Mouse (Mus musculus) 416B (cell line): ENCODE data around the gene Zap70.

Experiments
- DNase-seq: peaks from one replicate; pipeline ENCODE4 v3.0.0; 2011; ENCODE audit warnings: low read depth

Gene Zap70

GRCm38 (mm10) chr1:36772198-36772934 is 10.8 kb downstream of the Zap70 start:
- no peak for DNase-seq

GRCm38 (mm10) chr1:36780793-36781192 is 19.2 kb downstream of the Zap70 start:
- no peak for DNase-seq

GRCm38 (mm10) chr1:36782476-36782875 is 20.9 kb downstream of the Zap70 start:
- DNase-seq = no peak

DNA sequence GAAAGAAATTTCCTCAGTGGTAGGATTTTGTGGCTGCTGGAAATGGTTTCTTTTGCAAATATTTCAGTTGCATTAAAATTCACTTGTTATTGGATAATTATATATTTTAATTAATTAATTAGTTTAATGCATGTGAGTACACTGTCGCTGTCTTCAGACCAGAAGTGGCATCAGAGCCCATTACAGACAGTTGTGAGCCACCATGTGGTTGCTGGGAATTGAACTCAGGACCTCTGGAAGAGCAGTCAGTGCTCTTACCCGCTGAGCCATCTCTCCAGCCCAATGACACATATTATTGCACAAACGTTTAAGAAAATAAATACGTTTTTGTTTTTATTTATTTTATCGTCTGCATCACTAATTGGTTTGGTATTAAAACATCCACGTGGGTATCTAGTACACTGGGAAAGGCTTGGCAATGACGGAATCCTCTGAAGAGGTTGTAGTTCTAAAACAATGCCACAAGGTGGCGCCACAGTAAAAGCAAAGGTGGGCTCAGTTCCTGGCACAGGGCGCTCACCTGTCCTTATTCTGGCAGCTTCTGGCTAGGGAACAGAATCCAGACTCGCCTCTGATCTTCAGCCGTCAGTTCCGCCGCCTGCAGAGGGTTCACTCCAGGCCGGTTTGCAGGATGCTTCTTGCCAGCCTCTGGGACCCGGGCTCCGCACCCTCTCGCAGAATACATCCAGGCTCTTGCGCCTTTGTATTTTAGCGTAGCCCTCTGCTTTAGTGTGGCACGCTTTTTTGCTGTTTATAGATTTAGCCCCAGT is 23.0 kb downstream of the Zap70 start:
- peak; percentile 59 for DNase-seq

GRCm38 (mm10) chr1:36785238-36785641 is 23.6 kb downstream of the Zap70 start:
- DNase-seq = no peak

DNA sequence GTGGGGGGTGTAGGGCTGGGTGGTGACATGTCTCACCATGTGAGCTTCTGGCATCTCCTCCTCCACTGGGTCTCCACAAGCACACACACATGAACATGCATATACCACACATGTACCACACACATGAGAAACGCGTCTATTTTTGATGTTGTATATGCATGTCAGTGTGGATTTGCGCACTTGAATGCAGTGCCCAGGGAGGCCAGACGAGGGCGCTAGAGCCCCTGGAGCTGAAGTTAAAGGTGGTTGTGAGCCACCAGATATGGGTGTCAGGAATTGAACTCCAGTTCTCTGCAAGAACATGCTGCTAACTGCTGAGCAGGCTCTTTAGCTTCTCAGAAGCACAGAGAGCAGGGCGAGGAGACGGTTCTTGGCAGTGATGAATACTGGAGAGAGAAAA is 24.8 kb downstream of the Zap70 start:
- peak; percentile 24 for DNase-seq

- no peak for DNase-seq
Measured at GRCm38 (mm10) chr1:36789416-36789815, 27.8 kb downstream of the Zap70 start.

DNA sequence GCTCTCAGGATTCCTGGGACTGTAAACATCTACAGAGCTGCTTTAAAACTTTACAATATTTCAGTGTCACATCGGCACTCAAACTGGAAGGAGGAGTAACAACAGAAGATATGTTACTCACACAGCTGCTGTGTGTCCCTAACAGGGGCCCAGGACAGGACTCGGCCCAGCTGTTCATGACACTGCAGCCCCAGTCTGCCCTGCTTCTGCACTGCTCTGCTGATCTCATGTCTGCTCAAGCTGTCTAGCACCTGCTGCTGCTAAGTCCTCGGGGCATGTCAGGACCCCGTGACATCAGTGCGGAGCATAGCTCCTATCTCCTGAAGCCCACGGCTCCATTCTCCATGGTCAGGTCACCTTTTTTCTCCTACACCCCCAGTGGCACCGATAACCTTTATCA is 35.1 kb downstream of the Zap70 start:
- DNase-seq = no peak

DNA sequence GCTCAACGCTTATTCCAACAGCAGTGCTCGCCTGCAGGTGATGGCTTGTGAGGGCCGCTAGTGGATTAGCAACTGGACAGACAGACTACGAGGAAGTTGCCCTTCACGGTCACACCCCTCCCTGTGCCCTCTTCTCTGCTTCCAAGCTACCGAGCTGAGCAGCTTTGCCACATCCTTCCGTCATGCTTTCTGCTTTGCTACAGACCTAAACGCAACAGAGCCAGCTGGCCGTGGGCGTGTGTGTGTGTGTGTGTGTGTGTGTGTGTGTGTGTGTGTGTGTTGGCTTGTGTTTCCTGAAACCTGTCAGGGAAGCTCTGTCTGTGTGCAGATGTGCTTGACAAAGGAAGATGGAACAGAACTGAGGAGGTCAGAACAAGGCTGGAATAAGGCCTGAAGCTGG is 35.9 kb downstream of the Zap70 start:
- peak; percentile 55 for DNase-seq

GRCm38 (mm10) chr1:36800379-36801011 is 38.9 kb downstream of the Zap70 start:
- no peak for DNase-seq

- no peak for DNase-seq
Measured at GRCm38 (mm10) chr1:36804259-36804658, 42.7 kb downstream of the Zap70 start.

DNA sequence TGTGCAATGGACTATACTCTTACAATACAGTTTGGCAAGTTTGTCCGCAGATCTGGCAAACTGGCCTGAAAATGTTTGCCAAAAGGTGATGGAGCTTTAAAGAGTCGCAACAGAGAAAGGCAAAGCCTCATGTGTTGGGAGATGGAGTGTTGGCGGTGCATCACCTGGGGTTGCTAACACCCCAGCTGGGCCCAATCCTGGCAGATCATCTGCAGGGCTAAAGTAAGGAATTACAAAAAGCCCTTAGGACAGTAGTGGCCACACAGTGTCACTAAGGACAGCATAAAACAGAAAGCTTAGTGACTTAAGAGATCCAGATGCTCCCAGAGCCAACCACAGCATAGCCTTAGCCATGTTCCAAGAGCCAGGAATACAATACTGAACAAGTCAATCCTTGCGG is 43.2 kb downstream of the Zap70 start:
- DNase-seq = no peak

DNA sequence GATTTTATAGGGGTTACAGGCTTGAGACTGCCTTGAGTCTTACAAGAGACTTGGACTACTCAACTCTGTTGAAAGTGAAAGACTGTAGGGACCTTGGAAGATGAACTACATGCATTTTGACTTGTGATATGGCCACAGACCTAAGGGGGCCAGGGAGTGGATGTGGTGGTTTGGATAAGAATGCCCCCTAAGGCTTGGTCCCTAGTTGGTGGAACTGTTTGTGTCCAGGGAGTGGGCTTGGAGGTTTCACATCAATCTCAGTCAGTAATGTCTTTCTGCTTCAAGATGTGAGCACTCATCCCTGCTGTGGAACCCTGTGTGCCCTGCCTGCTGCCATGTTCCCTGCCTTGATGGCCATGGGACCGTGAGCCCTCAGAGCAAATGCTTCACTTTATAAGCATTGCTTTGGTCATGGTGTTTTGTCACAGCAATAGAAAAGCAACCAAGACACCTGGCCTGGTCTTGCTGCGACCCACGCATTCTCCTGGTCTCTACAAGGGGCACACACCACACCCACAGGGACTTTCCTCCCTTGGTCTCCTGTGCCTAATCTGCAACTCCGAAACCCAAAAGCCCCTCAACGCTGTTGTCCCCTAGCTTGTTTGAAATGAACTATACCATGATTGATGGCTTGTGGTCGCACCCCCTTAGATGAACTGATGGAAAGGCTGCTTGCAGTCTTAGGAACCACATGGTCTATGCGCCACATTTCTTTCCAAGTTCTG is 44.7 kb downstream of the Zap70 start:
- DNase-seq = no peak

GRCm38 (mm10) chr1:36807086-36807485 is 45.5 kb downstream of the Zap70 start:
- DNase-seq = peak; percentile 52

DNA sequence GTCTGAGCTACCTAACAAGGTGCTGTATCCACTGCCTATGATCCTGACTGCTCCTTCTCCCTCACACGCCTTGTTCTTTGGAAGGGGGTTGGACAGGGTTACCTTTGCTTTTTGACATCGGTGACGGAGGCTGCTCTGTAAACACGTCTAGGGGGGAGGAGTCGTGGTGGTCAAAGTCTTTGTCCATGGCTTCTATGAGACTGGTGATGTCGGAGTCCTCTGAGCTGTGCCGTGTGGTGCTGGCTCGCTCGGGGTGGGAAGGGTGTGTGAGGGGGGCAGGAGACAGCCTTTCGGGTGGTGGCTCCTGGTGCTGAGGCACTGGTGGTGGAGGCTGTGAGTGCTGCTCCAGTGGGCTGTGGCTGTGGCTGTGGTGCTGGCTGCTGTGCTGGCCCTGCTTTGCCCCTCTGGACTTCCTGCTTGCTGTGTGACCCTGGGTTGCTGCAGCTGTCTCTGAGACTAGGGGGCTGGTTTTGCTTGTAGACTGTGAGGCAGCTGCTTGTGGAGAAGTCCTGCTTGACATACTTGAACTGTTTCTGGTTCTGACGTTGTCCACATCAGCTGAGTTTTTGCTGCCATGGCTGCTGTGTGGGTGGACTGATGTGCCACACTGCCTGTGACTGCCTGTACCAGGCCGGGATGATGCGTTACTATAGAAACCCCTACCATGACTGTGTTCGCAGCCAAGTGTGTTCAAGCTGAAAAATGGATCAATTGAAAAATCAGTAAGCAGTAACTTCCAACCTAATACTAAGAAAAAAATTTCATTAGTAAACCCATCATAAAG is 46.4 kb downstream of the Zap70 start:
- DNase-seq = no peak

- no peak for DNase-seq
Measured at GRCm38 (mm10) chr1:36811806-36812205, 50.2 kb downstream of the Zap70 start.

GRCm38 (mm10) chr1:36813415-36813814 is 51.8 kb downstream of the Zap70 start:
- DNase-seq = no peak

GRCm38 (mm10) chr1:36814271-36814903 is 52.8 kb downstream of the Zap70 start:
- no peak for DNase-seq

DNA sequence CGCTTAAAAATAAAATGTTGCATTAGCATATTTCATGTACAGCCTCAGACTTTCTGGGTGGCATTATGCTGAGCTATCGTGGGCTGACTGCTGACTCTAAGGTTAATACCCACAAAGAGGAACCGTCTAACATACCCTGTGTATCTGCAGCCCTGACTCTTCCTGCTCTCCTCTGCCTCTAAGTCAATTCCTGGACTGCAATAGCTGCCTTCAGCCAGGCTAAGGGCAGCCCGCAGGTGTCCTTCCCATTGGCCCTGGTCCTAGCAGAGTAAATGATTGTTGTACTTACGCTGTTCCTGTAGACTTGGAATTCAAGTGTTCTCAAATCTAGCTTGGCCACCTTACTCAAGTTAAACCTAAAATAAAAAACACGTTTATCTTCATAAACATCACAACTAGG is 53.6 kb downstream of the Zap70 start:
- no peak for DNase-seq

- DNase-seq = peak; percentile 17
Measured at GRCm38 (mm10) chr1:36821918-36822317, 60.3 kb downstream of the Zap70 start.

DNA sequence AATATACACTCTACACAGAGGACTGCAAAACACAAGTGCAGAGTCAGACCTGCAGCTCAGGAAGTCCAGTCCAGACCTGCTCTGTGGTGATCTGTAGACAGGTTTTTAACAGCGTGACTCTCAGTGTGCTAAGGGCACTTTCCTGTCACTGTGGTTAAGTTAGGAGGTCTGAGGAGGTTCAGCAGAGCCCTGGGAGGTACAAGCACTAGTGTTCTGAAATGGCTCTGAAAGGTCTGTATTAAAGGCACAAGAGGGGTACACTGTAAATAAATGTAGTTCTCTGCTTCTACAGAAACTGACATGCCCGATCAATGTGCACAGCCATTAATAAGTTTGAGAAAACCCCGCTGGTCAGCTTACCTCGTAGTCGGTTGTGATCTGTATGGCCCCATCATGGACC is 62.8 kb downstream of the Zap70 start:
- no peak for DNase-seq
